Mouse (Mus musculus) brain, embryonic 14.5 days (tissue): ENCODE results near the gene Slc9a1.

Source experiments
- CTCF ChIP-seq: fragments of 200-500 bp; IDR thresholded peaks from 2 replicates; pipeline ENCODE4 v1.5.1; 2012; ENCODE audit warnings: inconsistent platforms, mild to moderate bottlenecking, moderate library complexity, borderline replicate concordance; ENCODE audit not compliant: insufficient read depth, insufficient read length; ENCODE audit errors: extremely low read depth
- POLR2A ChIP-seq: fragments of 200-500 bp; IDR thresholded peaks from 2 replicates; pipeline ENCODE4 v1.6.1; 2012; ENCODE audit warnings: mild to moderate bottlenecking, inconsistent platforms, borderline replicate concordance; ENCODE audit not compliant: poor library complexity, insufficient read depth, insufficient read length, severe bottlenecking; ENCODE audit errors: extremely low read depth

DNA sequence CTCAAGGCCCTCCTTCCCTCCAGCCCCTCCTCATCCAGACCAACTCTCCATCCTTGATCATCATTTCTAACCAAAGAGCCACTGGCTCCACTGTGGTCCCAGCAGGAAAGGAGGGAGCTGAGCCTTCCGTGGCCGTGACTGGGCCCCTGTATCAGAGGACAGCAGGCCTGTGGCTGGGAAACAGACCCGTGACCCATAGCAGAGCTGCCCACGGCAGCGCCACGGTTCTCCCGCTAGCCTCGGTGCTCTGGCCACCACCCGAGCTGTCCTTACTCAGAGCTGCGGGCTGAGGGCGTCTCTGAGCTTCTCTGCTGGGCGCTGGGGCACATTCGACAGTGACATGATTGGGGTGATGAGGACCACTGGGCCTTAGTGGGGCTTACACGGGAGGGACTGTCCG is 53.1 kb downstream of the Slc9a1 start:
- TF ChIP-seq POLR2A (no peak), CTCF (no peak)
